Mouse (Mus musculus) lung, postnatal 10 days (tissue): ENCODE measurements at regions not wholly inside any gene's neighbourhood (a gene's known extent, or its start where the extent isn't known, plus 50 kb on each side); places are given as distances from the start of the nearest gene placed in this dataset.

Experiments used
- DNase-seq: peaks from one replicate; pipeline ENCODE4 v3.0.0; 2021

GRCm38 (mm10) chr5:54178966-54179547 is 180.8 kb downstream of the Stim2 start:
- no peak for DNase-seq

GRCm38 (mm10) chr5:54180192-54180611 is 181.9 kb downstream of the Stim2 start:
- DNase-seq, result peak; percentile 85

GRCm38 (mm10) chr5:54180640-54181326 is 182.5 kb downstream of the Stim2 start:
- no peak for DNase-seq

- DNase-seq, result no peak
Measured at GRCm38 (mm10) chr5:54181327-54181863, 183.1 kb downstream of the Stim2 start.

- peak; percentile 6 for DNase-seq
Measured at GRCm38 (mm10) chr5:54182754-54183153, 184.5 kb downstream of the Stim2 start.

- DNase-seq, result no peak
Measured at GRCm38 (mm10) chr5:54185662-54186061, 187.4 kb downstream of the Stim2 start.

- peak; percentile 7 for DNase-seq
Measured at GRCm38 (mm10) chr5:54186076-54186676, 187.9 kb downstream of the Stim2 start.

- DNase-seq, result peak; percentile 12
Measured at GRCm38 (mm10) chr5:54191688-54192087, 193.4 kb downstream of the Stim2 start.

- peak; percentile 9 for DNase-seq
Measured at GRCm38 (mm10) chr5:54194846-54195245, 196.5 kb downstream of the Stim2 start.

GRCm38 (mm10) chr5:54200032-54200431 is 201.7 kb downstream of the Stim2 start:
- DNase-seq, result no peak

GRCm38 (mm10) chr5:54200587-54200986 is 202.3 kb downstream of the Stim2 start:
- no peak for DNase-seq

- DNase-seq, result no peak
Measured at GRCm38 (mm10) chr5:54211457-54211856, 213.2 kb downstream of the Stim2 start.

GRCm38 (mm10) chr5:54212038-54212589 is 213.8 kb downstream of the Stim2 start:
- DNase-seq, result no peak

- DNase-seq, result no peak
Measured at GRCm38 (mm10) chr5:54225031-54225430, 226.7 kb downstream of the Stim2 start.

GRCm38 (mm10) chr5:54234580-54234979 is 236.3 kb downstream of the Stim2 start:
- DNase-seq, result no peak

GRCm38 (mm10) chr5:54235226-54235625 is 236.9 kb downstream of the Stim2 start:
- DNase-seq, result no peak

GRCm38 (mm10) chr5:54237226-54237625 is 238.9 kb downstream of the Stim2 start:
- DNase-seq, result no peak

- DNase-seq, result no peak
Measured at GRCm38 (mm10) chr5:54238646-54239167, 240.4 kb downstream of the Stim2 start.

- DNase-seq, result no peak
Measured at GRCm38 (mm10) chr5:54239586-54239985, 241.3 kb downstream of the Stim2 start.

GRCm38 (mm10) chr5:54241169-54241917 is 243.0 kb downstream of the Stim2 start:
- DNase-seq, result no peak

- no peak for DNase-seq
Measured at GRCm38 (mm10) chr5:54242126-54242525, 243.8 kb downstream of the Stim2 start.

GRCm38 (mm10) chr5:54252038-54252437 is 253.7 kb downstream of the Stim2 start:
- DNase-seq, result no peak

- no peak for DNase-seq
Measured at GRCm38 (mm10) chr5:54254005-54254404, 255.7 kb downstream of the Stim2 start.
